Mouse (Mus musculus) ES-E14 (cell line): Measurements from ENCODE around the gene Sema6c.

Experiments used
- ZC3H11A ChIP-seq: IDR thresholded peaks from 2 replicates; pipeline ENCODE4 v1.6.1; 2012; ENCODE audit warnings: low read depth, mild to moderate bottlenecking, inconsistent platforms, low read length, borderline replicate concordance
- ZNF384 ChIP-seq: IDR thresholded peaks from 2 replicates; pipeline ENCODE4 v1.6.1; 2012; ENCODE audit warnings: low read depth, low read length, inconsistent platforms

- no peak for TF ChIP-seq ZNF384
- no peak for TF ChIP-seq ZC3H11A
Measured at GRCm38 (mm10) chr3:95163419-95164255, 3.4 kb downstream of the Sema6c start.
